Mouse (Mus musculus) midbrain, embryonic 16.5 days (tissue): ENCODE measurements around the gene Hoxa11. TPM values are rescaled to one million over a fixed set of nuclear protein-coding genes. Genes with fewer than 3 reads are reported as not detected.

Experiments used
- ATAC-seq: fragments of 200-750 bp; cut with Nextera tagmentation; 2 replicates; pipeline ENCODE4 v1.8.0; 2017; ENCODE audit warnings: moderate TSS enrichment
- H3K27ac ChIP-seq: fragments of 300-500 bp; sonication (generic); 2 replicates; pipeline ENCODE4 v1.5.1; 2014; ENCODE audit warnings: mild to moderate bottlenecking, low read length, mixed read lengths
- H3K27me3 ChIP-seq: fragments of 300-500 bp; sonication (generic); 2 replicates; pipeline ENCODE4 v1.6.1; 2014; ENCODE audit warnings: low read depth, low read length, mixed read lengths; ENCODE audit not compliant: control insufficient read depth, insufficient read depth
- H3K36me3 ChIP-seq: fragments of 300-500 bp; sonication (generic); 2 replicates; pipeline ENCODE4 v1.6.1; 2014; ENCODE audit warnings: mild to moderate bottlenecking, low read length, moderate library complexity, mixed read lengths; ENCODE audit not compliant: control insufficient read depth, insufficient read depth
- H3K4me1 ChIP-seq: fragments of 300-500 bp; sonication (generic); 2 replicates; pipeline ENCODE4 v1.6.1; 2014; ENCODE audit warnings: mild to moderate bottlenecking, low read length, mixed read lengths; ENCODE audit not compliant: control insufficient read depth, insufficient read depth
- H3K4me2 ChIP-seq: fragments of 300-500 bp; sonication (generic); 2 replicates; pipeline ENCODE4 v1.6.1; 2014; ENCODE audit warnings: mild to moderate bottlenecking, low read length, mixed read lengths
- H3K4me3 ChIP-seq: fragments of 300-500 bp; sonication (generic); 2 replicates; pipeline ENCODE4 v1.5.1; 2014; ENCODE audit warnings: low read depth, mild to moderate bottlenecking, low read length, moderate library complexity, mixed read lengths
- H3K9ac ChIP-seq: fragments of 300-500 bp; sonication (generic); 2 replicates; pipeline ENCODE4 v1.6.1; 2014; ENCODE audit warnings: low read depth, low read length, mixed read lengths
- H3K9me3 ChIP-seq: fragments of 300-500 bp; sonication (generic); replicated peaks from 2 replicates; pipeline ENCODE4 v1.6.1; 2014; ENCODE audit warnings: mild to moderate bottlenecking, low read length, mixed read lengths; ENCODE audit not compliant: control insufficient read depth, poor library complexity, severe bottlenecking
- WGBS: fragments of 180-500 bp; shearing (Covaris S2); extraction: QIAGEN DNeasy Blood & Tissue Kit; methylation state at CpG from one replicate; pipeline ENCODE4 v1.1.7; 2014; 5-methylcytosine and 5-hydroxymethylcytosine counted together
- polyA plus RNA-seq: library from polyadenylated mRNA; unstranded; fragments of >200 nt; fragmentation: Nextera tagmentation; extraction: Ambion mirVana; gene quantifications from 2 replicates; pipeline ENCODE4 v1.2.1, GENCODE M21; 2015

The Hoxa11 gene
- polyA plus RNA-seq, 1 experiment from 2014 or later: not detected

DNA sequence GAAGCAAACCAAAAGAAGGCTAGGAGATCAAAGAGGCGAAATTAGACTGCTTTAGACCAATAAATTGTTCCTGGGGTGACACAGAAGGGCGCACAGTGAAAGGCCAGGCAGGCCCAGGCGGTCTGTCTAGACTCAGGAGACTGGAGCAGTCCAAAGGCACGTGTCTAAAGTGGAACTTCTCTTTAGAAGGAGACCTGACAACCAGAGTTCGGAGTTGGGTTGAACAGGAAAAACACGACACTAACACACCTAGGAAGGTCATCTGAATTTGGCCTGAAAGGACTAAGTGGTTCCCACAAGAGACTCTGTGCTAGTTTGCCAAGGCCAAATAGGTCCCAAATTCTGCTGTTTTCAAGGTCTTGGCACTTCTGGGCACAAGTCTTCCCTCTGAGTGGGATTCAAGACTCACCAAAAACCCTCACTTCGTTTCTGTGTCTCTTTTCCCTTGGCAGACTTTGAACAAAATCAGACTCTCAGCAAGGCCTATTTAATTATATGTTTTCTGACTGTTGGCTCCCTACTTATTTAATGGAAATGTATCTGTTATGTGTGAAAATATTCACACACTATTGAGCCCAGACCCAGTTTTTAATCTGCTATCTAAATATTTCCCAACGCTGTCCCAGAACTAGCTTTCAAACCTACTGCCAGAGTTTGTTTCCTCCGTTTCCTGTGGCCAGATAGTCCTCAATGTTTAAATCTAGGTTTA is 26.2 kb downstream of the Hoxa11 start:
- peaks cover 88% of the 10 kb centered on the region for H3K27me3 ChIP-seq
- 16% methylated on average over 9 of the region's 9 CpGs for WGBS
- H3K9ac ChIP-seq: no peak overlapping the region
- H3K4me3 ChIP-seq: no peak overlapping the region
- H3K4me2 ChIP-seq: no peak overlapping the region
- H3K9me3 ChIP-seq: no peaks in the 10 kb centered on the region
- H3K4me1 ChIP-seq: peaks cover 3% of the 10 kb centered on the region; the same call in 1 of the 2 replicates
- no peaks in the 10 kb centered on the region for H3K36me3 ChIP-seq
- no peak for ATAC-seq
- H3K27ac ChIP-seq: no peak overlapping the region

DNA sequence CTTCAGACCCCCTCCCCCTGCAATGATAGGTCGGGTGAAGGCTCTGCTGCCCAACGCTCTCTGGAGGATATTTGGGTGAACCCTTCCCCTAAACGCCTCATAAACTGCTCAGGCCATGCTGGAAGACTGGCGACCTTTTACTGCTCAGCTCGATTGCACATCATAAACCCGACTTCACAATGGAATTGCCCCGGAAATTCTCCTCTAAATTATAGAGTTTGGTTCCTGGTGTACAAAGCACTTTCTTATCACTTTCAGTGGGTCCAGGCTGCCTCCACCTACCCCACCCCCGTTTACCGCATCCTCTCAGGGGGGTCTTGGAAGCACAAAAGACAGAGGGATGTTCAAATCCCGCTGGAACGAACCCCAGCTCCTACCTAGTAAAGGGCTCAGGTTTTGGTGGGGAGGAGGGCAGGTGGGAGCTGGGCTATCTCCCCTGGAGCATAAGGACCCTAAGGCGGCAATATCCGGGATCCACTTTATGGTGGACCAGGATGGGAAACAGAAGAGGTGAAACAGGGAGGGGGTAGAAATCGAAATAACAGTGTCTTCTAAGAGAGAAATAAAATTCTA is 26.9 kb downstream of the Hoxa11 start:
- Histone ChIP-seq H3K27me3 (peaks cover 86% of the 10 kb centered on the region), H3K4me2 (no peak overlapping the region), H3K4me3 (no peak overlapping the region), H3K27ac (no peak overlapping the region), H3K36me3 (no peaks in the 10 kb centered on the region), H3K9ac (no peak overlapping the region), H3K9me3 (no peaks in the 10 kb centered on the region), H3K4me1 (peaks cover 3% of the 10 kb centered on the region; the same call in 1 of the 2 replicates)
- WGBS: 6% methylated on average over 14 of the region's 14 CpGs
- no peak for ATAC-seq

DNA sequence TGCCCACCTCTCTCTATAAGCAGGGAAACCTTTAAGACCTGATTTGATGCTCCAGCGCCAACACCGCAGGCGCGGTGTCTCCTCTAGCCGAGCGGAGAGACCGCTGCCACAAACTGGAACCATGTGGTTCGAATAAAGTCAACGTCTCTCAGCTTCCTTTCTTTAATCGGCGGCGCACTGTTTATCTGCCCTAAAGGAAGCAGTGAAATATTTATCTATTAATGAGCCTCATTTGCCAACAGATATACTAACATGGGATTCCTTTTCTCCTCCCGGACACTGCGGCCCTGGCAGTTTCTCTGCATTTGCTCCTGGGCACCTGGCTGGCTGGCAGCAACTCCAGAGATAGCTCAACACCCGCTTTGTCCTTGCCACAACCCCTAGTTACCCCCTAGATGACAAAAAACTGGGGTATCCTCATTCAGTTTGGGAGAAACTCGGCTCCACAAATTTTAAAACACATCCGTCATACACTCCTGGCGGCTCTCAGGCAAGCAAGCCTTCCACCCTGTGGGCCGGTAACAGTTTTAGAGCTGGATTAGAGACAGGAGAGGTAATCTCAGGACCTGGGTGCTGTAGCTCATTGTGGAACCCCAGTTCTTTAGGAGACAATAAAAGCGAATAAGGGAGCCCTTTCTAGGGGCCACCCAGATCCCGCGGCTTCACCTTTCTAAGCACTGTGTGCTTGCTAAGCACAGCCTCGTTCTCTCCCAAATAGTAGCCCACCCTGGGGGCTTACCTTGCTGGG is 27.5 kb downstream of the Hoxa11 start:
- Histone ChIP-seq H3K9me3 (no peaks in the 10 kb centered on the region), H3K4me3 (no peak overlapping the region), H3K4me1 (peaks cover 3% of the 10 kb centered on the region; the same call in 1 of the 2 replicates), H3K27me3 (peaks cover 87% of the 10 kb centered on the region), H3K9ac (no peak overlapping the region), H3K27ac (no peak overlapping the region), H3K4me2 (no peak overlapping the region), H3K36me3 (no peaks in the 10 kb centered on the region)
- 4% methylated on average over 23 of the region's 23 CpGs for WGBS
- ATAC-seq: no peak

DNA sequence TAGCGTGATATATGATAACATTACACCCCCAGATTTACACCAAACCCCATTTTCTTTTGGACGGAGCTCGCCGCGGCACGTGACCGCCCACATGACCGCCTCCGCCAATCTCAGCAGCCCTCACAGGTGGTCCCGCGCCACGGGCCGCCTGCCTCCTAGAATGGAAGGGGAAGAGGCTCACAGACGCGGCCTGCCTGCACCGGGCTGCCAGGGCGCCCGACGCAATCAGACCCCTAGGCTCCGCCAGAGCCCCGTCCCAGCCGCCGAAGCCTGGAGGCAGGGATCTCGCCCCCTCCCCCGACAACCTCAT is 28.2 kb downstream of the Hoxa11 start:
- no peak overlapping the region for H3K9ac ChIP-seq
- H3K4me3 ChIP-seq: no peak overlapping the region; the same call in 1 of the 2 replicates
- peaks cover 3% of the 10 kb centered on the region; the same call in 1 of the 2 replicates for H3K4me1 ChIP-seq
- H3K27ac ChIP-seq: no peak overlapping the region
- H3K4me2 ChIP-seq: no peak overlapping the region
- WGBS: 0% methylated on average over 25 of the region's 25 CpGs
- no peaks in the 10 kb centered on the region for H3K36me3 ChIP-seq
- H3K27me3 ChIP-seq: peaks cover 87% of the 10 kb centered on the region
- ATAC-seq: no peak
- H3K9me3 ChIP-seq: no peaks in the 10 kb centered on the region

DNA sequence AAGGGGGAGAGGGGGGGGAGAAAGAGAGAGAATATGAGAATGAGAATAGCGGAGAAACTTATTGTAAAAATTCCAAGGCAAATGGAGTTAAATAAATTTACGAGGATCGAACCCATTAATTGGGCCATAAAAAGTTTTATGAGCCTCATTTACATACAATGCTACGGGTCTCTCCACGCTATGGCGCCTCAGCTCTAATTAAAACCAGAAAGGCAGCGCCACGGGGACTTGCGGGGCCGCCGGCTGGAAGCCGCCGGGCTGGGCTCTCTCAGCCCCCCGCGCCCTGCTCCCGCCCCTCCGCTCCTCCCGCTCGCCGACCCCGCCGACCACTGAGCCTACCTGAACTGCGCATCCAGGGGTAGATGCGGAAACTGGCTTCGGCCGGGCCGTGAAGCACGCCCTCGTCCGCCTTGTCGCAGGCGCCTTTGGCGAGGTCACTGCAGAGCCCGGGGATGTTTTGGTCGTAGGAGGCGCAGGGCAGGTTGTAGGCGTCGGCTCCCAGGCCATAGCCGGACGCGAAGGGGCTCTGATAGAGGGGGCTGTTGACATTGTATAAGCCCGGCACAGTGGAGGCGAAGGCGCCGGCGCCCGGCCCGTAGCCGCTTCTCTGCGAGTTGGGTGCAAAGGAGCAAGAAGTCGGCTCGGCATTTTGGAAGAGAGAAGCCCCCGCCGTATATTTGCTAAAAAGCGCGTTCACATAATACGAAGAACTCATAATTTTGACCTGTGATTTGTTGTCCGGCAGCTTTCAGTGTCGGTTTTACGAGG is 28.7 kb downstream of the Hoxa11 start:
- Histone ChIP-seq H3K27ac (no peak overlapping the region), H3K27me3 (peaks cover 87% of the 10 kb centered on the region), H3K4me3 (no peak overlapping the region; the same call in 1 of the 2 replicates), H3K36me3 (no peaks in the 10 kb centered on the region), H3K4me2 (no peak overlapping the region), H3K9ac (no peak overlapping the region), H3K4me1 (peaks cover 3% of the 10 kb centered on the region; the same call in 1 of the 2 replicates), H3K9me3 (no peaks in the 10 kb centered on the region)
- 2% methylated on average over 60 of the region's 60 CpGs for WGBS
- no peak for ATAC-seq

DNA sequence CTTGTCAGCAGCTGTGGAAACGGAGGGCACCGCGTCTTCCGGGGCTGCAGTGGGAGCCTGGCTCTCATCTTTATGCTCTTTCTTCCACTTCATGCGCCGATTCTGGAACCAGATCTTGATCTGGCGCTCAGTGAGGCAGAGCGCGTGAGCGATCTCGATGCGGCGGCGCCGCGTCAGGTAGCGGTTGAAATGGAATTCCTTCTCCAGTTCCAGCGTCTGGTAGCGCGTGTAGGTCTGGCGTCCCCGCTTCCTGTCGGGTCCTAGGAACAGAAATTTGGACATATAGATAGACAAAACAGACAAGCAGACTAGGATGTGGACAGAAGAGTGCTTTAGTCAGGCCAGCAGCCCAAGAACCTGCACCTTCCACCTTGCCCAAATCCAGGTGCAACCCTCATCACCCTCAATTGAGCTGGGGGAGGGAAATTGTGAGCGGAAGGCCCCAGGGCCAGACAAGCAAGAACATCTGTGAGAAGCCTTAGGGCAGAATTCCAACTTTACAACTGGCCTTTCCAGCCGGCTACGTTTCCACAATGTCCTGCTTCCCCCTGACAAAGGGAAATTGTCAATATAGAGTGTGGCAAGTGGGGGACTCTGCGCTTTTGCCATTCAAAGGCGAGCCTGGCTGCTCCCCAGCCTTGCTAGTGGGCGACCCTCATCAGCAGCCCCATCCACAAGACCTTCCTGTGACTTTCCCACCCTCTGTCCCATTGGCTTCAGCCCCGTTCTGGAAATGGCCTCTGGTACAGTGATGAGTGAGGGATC is 29.7 kb downstream of the Hoxa11 start:
- H3K9ac ChIP-seq: no peak overlapping the region
- no peaks in the 10 kb centered on the region for H3K36me3 ChIP-seq
- H3K4me2 ChIP-seq: no peak overlapping the region
- 4% methylated on average over 30 of the region's 30 CpGs for WGBS
- ATAC-seq: no peak
- peaks cover 91% of the 10 kb centered on the region for H3K27me3 ChIP-seq
- H3K9me3 ChIP-seq: no peaks in the 10 kb centered on the region
- no peak overlapping the region for H3K27ac ChIP-seq
- H3K4me3 ChIP-seq: no peak overlapping the region
- H3K4me1 ChIP-seq: peaks cover 2% of the 10 kb centered on the region; the same call in 1 of the 2 replicates

DNA sequence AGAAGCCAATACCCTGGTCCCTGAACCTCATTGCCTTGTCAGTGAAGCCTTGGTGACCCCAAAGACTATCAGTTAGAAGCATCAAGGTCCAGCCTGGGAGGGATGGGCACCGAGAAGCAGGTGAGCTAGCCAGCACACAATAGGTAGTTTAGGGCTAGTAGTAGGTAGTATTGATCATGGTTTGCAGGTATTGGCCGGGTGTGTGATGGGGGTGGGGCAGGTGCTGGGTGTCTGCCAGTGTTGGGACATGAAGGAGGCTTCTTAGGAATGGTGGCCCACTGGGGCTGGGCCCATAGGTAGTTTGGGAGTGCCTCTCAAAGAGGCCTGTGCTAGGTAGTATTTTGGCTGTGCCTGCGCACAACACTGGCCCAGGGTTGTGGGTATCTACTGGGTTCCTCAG is 30.5 kb downstream of the Hoxa11 start:
- no peak overlapping the region for H3K4me3 ChIP-seq
- H3K9ac ChIP-seq: no peak overlapping the region
- no peaks in the 10 kb centered on the region for H3K36me3 ChIP-seq
- no peak for ATAC-seq
- peaks cover 2% of the 10 kb centered on the region; the same call in 1 of the 2 replicates for H3K4me1 ChIP-seq
- no peak overlapping the region for H3K4me2 ChIP-seq
- H3K9me3 ChIP-seq: no peaks in the 10 kb centered on the region
- WGBS: 9% methylated on average over 3 of the region's 3 CpGs
- H3K27ac ChIP-seq: no peak overlapping the region
- peaks cover 88% of the 10 kb centered on the region for H3K27me3 ChIP-seq

DNA sequence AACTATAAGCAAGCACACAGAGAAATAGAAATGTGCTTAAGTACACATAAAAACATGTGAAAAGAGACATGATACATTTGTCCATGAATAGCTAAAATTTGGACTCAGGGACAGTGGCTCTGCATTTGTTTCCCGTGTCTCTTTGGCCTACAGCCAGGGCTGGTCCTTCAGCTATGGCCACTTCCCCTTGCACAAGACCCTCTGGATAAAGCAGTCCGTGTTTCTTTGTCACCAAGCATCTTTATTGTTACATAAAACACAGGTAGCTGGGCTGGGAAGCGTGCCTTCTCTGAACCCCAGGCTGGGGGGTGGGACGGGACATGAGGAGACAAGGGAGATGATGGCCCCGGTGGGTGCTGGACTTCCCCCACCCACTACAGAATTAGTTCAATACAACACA is 31.3 kb downstream of the Hoxa11 start:
- Histone ChIP-seq H3K9ac (no peak overlapping the region), H3K4me2 (no peak overlapping the region), H3K27ac (no peak overlapping the region), H3K9me3 (no peaks in the 10 kb centered on the region), H3K4me3 (no peak overlapping the region), H3K4me1 (peaks cover 2% of the 10 kb centered on the region; the same call in 1 of the 2 replicates), H3K27me3 (peaks cover 88% of the 10 kb centered on the region), H3K36me3 (no peaks in the 10 kb centered on the region)
- no peak for ATAC-seq
- 12% methylated on average over 5 of the region's 5 CpGs for WGBS
